Mouse (Mus musculus): ENCODE measurements around the gene Camkk1.
A peak's percentile ranks its signal among the peaks of the same experiment; 100 is the strongest.

The Camkk1 gene

DNA sequence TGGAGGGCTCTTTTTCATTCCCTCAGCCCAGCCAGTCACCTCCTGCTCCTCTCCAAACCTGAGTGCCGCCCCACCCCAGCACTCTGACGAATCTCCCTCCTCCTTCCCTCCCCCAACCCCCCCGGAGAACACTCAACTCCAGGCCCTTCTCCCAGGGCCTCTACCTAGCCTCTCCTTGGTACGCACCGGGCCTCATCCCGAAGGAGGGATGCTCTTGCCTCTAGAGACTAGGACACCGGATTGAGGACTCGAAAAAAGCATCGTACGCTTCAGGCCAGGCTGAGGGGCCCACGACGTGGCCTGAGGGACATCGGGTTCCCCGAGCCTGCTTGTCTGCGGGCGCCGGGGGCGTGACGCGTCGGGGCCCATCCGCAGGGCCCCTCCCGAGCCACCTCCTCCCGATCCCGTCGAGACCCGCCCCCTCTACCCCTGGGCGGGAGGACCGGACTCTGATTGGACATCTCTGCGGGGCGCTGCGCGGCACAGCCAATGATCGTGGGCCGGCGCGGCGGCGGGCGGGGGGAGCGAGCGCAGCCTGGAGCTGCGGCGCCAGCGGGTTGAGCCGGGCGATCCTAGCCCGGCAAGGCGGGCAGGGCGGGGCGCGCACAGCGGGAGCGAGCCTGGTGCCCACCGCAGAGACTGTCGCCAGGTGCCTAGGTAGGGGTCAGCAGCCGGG, at the start of gene Camkk1:
Camkk1 (plus strand) TSS at position 538 of the 676 bp plus-strand sequence.
- peak; percentile 90 for DNase-seq (ENCODE audit: low spot score)

DNA sequence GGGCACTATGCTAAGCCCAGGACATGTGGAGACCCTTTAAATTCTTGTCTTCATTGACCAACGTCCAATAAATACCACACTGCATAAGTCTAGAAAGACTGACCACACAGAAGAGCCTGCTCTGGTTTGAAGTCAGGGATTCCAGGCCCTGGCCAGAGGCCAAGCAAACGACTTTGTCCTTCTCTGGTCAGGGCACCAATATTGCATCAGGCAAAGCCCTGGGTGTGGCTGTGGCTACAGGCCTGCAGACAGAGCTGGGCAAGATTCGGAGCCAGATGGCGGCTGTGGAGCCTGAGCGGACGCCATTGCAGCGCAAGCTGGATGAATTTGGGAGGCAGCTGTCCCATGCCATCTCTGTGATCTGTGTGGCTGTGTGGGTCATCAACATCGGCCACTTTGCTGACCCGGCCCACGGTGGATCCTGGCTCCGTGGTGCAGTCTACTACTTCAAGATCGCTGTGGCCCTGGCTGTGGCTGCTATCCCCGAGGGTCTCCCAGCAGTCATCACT, 43.8 kb upstream of the Camkk1 start:
- DNase-seq (ENCODE audit: low spot score) = no peak

DNA sequence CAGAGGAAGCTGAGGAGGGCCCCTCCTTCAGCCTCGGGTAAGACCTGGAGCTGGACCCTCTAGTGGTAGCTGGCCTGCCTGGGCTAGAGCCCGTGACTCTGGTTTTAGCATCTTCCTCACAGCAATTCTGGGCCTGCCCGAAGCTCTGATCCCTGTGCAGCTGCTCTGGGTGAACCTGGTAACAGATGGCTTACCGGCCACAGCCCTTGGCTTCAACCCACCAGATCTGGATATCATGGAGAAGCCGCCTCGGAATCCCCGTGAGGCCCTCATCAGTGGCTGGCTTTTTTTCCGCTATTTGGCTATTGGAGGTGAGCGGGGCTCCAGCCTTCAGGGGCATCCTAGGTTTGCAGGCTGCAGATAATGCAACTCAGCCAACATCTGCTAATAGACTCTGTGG, 36.3 kb upstream of the Camkk1 start:
- no peak for DNase-seq (ENCODE audit: low spot score)

DNA sequence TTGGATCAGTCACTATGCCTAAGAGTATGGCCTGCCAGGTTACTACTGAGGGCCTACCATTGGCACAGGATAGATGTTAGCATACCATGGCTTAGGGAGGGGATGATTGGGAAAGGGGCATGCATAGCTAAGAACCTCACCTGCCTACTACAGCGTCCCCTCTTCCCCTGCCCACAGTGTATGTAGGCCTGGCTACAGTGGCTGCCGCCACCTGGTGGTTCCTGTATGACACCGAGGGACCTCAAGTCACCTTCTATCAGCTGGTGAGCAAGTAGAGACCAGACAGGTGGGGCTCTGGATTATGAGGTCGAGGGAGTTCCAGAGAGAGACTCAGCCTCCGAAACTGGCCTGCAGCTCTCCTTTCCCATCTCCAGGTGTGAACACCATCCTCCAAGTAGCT, 35.5 kb upstream of the Camkk1 start:
- DNase-seq (ENCODE audit: low spot score) = no peak

DNA sequence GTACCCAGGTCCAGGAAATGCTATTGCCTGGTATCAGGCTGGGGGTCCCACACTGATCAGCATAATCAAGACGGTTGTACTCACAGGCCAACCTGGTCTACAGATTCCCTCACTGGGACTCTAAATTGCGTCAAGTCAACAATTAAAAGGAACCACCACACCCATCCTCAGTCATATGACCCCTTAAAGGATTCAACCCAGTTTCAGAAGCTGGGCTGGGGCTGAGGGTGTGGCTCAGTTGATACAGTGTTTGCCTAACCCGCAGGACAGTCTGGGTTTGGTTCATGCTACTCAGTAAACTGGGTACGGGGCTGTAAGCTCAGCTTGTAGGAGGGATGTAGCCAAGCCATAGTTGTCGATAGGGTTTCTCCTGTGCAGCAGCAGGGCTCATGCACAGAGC, 32.1 kb upstream of the Camkk1 start:
- DNase-seq (ENCODE audit: low spot score) = no peak

DNA sequence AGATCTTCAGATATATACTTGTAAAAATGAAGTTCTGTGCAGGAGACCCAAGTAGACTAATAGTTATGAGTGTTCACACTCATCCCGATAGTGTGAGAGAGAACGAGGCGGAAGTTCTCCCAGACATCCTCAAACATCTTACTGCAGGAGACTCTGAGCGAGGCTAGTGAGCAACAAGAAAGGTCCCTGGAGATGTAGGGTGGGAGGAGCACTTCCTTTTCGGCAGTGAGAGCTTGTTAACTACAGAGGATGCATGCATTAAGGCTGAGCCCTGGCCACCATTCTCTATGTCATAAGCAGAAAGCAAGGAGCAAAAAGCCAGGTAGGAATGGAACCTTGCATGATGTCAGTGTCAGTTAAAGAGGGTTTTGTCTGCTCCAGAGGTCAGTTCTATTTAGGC, 31.6 kb upstream of the Camkk1 start:
- no peak for DNase-seq (ENCODE audit: low spot score)

DNA sequence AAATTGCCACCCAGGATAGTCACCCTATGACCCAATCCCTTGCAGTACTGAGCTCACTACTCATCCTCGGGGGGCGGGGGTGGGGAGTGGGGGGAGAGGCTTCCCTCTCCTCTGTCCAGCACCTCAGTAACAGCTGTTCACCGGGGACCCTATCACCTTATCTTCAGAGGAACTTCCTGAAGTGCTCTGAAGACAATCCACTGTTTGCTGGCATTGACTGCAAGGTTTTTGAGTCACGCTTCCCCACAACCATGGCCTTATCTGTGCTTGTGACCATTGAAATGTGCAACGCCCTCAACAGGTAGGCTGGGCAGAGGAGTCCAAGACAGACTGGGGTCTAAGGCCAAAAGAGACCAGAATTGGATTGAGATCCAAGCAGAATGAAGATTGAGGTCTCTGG, 31.0 kb upstream of the Camkk1 start:
- no peak for DNase-seq (ENCODE audit: low spot score)

DNA sequence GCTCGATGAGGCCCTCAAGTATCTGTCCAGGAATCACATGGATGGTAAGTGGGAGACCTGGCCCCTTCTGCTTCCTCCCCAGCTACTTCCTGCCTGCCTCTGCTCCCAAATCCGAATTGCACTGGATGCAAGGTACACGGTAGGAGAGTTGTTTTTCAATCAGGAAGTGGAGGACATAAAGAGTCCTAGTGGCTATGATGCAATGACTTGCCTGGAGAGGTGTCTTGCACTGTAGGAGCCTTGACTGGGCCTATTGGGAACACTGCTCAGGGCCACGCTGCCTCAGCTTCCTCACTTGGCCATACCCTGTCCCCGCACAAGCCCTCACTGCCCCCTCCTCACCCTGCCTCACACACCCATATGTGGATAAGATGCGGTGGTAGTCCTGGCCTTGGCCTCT, 29.8 kb upstream of the Camkk1 start:
- no peak for DNase-seq (ENCODE audit: low spot score)

DNA sequence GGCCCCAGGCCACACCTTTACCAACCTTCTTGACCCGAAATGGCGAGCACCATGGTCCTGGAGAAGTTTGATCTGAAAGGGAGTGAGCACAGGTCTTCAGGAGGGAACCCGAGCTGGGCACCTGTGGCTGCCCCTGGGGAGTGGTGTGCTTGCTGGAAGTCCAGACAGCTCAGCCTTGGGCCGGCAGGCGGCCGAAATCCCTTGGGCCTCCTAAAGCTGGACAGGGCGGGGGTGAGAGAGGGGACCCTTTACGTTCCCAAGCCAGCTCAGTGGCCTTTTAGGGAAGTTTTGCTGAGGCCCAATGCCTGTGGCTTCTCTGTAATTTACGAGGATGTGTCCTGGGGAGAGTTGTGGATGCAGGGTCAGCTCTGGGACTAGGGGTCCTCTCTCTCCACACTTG, 28.1 kb upstream of the Camkk1 start:
- no peak for DNase-seq (ENCODE audit: low spot score)

DNA sequence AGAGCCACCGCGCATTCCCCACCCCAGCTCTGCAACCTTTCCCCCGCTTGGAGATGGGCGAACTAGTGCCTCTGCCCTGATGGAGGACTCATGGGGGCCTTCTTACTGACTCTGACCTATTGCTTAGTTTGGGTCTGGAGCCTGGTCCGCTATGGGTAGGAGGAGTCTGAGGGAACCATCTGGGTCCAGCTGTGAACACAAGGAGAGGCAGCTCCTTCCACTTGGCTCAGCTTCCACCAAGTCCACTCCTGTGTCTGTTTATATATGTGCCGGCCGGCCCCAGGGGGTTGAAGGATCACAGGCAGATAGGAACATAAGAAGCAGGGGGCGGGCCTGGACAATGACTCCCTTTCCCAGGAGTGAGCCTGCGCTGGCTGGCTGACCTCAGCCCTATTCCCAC, 26.8 kb upstream of the Camkk1 start:
- peak; percentile 16 for DNase-seq (ENCODE audit: low spot score)

DNA sequence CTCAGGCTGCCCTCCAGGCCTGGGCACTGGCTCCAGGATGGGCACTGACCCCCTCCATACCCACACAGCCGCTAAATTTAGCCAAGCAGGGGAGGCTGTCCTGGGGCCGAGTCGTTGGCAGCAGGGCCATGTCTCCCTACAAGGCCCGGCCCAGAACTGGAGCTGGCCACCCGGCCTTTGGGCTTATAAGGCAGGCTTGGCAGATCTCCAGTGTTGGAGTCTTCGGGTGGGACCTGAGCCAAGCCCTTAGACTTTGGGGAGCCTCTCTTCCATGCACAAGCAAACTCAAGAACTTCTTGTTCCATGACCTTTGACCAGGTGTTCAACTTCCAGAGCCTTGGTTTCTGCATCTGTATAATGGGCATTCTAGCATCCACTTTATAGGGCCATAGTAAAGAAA, 22.5 kb upstream of the Camkk1 start:
- DNase-seq (ENCODE audit: low spot score) = no peak

DNA sequence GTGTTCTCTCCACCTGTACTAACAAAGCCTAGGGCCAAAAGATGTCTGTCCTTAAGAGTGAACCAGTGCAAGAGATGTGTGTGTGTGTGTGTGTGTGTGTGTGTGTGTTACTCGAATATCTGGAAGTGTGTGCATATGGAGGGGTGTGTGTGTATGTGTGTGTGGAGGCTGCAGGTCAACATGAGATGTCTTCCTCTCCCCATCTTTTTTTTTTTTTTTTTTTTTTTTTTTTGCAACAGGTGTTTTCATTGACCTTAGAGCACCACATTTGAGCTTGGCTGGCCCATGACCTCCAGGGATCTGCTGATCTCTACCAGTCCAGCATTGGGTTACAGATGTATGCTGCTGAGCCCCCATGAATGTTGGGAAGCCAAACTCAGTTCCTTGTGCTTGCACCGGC, 22.0 kb upstream of the Camkk1 start:
- no peak for DNase-seq (ENCODE audit: low spot score)

DNA sequence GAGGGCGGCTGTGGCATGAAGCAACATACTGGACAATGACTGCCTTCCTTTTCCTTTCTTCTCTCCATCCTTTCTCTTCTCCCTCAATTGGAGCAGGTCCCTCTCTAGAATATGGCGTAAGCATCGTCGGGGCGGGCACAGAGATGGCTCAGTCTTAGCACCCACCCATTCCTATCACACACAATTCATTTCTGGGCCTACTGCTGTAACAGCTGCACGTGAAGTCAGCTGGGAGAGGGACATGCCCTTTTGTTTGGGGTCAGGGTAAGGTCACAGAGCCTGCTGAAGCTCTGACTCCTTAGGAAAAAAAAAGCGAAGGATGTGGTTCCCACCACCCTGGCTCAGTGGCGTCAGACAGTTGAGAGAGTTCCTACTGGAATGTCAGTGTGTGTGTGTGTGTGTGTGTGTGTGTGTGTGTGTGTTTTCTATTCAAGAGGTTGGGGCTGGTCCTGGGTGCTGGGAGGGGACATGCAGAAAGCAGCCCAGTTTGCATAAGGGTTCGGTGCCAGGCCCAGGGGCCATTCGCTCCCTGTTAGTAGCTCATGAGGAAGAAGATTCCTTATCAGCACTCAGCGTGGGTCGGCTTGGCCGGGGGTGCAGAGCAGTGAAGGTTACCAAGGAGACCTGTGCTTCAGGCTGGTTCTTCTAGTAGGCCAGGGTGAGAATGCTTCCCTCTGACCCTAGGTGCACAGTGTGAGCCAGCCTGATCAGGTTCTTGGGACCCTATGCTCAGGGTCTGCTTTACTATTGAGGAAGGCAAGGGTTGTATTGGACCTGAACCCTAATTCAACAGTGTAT, 21.1 kb upstream of the Camkk1 start:
- DNase-seq (ENCODE audit: low spot score) = no peak

DNA sequence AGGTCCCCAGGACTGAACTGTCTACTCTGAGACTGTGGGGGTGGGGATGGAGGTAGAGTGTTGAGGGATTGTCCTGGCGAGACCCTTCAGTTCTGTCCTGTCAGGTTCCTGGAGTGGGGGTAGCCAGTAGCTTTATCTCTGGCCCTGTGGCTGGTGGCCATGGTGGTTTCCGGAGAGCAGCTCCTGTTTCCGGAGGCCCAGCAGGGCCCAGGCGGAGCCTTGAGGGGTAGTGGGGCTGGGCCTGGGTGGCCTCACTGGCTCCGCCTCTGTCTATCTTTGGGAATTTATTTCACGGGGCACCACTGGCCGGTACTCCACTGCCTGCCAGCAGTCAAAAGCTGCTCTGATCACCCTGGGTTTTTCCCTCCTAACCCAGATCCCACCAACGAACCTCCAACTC, 20.0 kb upstream of the Camkk1 start, which contains the start of gene P2rx1:
P2rx1 (plus strand) TSS at position 333 of the 400 bp plus-strand sequence.
- no peak for DNase-seq (ENCODE audit: low spot score)

DNA sequence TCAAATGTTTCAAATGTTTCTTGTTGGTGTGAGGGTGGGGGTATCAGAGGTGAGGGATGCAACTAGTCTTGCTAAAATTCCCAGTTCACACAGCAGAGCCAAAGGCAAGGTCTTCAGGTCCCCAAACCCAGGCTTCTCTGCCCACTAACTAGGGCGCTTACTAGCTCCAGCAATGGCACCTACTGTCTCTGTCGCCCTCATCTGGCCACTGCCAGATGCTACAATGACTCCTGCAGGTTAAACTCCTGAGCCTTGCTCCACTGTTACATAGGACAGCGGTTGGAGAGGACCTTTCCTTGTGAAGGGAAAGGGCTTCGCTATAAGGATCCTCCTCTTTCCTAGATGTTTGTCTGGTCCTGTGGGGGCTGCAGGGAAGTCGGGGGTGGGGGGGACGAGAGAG, 17.8 kb upstream of the Camkk1 start:
- peak; percentile 28 for DNase-seq (ENCODE audit: low spot score)

DNA sequence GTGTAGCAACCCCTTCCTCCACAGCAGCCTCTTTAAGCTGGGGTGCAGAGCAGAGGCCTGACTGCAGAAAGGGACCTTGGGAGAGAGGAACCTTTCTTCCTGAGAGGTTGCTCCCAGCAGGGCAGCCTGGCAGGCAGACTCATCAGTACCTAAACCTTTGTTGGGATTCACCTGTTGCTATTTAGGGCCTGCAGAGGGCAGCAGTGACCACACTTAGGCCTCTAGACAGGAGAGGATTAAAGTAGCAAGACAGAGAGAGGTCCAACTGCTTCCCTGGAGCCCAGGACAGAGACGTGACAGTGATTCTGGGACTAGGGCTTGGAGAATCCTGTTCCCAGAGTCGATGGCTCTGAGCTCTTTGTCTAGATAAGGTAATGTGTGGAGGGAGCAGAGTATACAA, 12.4 kb upstream of the Camkk1 start:
- DNase-seq (ENCODE audit: low spot score) = no peak

DNA sequence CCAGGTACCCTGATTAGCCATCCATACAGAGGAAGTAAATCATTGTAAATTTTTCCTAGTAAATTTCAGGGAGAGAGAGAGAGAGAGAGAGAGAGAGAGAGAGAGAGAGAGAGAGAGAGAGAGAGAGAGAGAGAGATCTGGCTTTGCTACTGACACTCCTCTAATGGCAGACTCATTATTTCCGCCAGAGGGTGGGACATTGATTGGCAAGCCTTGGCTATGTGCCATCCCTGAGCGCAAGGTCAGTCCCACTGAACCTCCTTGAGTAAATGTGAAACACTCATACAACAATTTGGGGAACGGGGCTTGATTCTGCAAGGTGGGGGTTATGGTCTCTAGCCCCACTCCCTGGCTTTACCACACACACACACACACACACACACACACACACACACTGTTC, 11.7 kb upstream of the Camkk1 start:
- DNase-seq (ENCODE audit: low spot score) = no peak

DNA sequence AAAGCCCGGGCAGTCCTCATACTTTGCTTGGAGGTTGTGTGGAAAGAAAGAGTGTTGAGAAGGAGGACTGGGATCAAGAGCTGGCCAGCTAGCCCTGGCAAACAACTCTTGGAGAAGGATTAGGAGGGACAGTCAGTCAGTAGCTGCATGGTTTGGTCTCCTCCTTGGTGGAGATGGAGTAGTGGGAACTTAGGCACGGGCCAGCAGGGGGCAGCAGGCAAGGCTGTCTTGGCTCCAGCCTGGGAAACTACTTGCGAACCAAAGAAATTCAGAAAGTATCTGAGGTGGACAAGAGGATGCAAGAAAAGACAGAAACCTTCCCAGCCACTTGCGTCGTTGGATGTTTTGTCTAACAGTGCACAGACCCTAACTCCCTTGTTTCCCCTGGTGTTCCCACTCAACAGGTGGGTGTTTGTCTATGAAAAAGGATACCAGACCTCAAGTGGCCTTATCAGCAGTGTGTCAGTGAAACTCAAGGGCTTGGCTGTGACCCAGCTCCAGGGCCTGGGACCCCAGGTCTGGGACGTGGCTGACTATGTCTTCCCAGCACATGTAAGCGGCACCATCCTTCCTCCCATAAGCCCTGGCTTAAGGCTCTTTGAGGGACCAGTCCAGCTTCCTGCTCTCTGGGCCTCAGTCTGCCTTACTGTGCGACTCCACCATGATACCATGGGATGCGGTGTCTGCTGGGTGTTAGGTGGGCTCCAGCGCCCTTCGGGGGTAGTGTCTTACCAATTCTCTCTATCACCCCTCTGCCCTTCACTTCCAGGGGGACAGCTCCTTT, 10.9 kb upstream of the Camkk1 start:
- DNase-seq (ENCODE audit: low spot score) = no peak

DNA sequence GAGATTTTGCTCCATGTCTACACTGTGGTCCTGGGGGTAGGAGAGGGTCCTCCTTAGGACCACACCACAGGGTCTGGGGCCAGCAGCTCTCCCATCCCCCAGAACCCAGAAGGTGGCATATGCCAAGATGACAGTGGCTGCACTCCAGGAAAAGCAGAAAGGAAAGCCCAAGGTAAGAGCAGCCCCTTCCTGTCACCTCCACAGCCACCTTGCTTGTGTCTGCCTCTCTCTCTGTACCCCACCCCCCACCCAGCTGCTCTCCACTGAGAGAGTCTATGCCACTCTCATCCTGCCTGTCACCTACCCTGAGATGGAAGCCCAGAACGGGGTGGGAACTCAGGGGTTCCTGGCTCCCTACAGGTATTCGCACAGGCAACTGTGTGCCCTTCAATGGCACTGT, 10.0 kb upstream of the Camkk1 start:
- no peak for DNase-seq (ENCODE audit: low spot score)

DNA sequence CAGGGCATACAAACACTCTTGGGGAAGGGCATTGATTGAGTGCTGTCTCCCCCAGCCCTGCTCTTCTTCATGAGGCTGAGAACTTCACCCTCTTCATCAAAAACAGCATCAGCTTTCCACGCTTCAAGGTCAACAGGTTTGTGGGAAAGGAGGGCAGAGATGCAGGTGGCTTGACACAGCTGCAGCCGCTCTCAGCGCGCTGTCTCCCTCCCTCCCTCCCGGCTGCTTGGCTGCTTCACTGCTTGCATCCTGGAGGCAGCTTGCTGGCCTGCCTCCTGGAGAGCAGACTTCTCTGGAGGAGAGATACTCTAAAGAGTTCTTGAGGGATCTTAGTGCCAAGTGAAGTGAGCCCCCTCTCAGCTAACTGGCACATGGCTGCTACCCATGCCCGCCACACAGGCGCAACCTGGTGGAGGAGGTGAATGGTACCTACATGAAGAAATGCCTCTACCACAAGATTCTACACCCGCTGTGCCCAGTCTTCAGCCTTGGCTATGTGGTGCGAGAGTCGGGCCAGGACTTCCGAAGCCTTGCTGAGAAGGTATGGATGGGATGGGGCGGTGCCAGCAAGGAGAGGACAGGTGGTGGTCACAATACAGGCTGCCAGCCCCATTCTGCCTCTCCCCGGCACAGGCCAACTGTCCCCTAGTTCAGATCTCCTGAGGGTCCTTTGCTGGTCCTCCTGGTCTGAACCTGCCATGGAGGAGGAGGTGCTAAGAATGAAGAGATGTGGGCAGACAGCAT, 9.1 kb upstream of the Camkk1 start:
- DNase-seq (ENCODE audit: low spot score) = no peak

DNA sequence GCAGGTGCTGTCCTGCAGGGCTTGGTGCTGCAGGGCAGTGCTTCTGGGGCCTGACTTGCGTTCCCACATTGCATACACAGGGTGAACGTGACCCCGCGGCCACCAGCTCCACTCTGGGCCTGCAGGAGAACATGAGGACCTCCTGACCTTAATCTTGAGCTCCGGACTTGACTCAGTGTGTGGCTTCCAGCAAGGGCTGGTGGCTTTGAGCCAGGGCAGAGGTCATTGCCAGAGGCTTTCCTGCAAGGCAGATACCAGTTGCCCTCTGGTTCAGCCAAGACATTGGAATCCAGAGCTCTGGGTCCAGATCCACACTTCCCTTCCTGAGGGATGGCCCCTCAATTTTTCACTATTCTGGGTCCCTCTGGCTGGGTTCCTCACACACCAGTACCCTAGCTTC, 4.8 kb upstream of the Camkk1 start:
- peak; percentile 55 for DNase-seq (ENCODE audit: low spot score)

DNA sequence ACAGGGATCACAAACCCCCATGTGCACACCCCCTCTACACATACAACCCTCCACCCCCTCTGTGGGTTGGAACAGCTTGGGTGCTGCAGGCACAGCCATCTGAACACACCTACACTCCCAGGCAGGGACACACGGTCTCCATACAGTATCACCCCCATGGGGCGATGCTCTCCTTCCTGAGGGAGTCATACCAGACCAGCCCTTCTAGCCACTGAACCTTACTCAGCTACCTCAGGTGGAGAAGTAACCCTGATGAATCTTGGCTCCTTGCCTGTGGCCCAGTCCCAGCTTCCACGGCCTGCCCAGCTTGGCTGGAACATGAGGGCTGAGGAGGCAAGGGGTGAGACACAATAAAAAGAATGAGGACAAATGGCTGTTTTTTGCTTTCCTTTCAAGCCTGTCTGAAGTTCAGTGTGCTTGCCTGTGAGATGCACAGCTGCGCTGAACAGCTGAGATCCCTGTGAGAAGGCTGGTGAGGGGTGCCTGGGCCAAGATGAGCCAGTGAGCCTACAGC, 3.9 kb upstream of the Camkk1 start:
- DNase-seq (ENCODE audit: low spot score) = no peak
